Comparison of ENCODE assay signal across 35 mouse cellular contexts in the genomic region with DNA sequence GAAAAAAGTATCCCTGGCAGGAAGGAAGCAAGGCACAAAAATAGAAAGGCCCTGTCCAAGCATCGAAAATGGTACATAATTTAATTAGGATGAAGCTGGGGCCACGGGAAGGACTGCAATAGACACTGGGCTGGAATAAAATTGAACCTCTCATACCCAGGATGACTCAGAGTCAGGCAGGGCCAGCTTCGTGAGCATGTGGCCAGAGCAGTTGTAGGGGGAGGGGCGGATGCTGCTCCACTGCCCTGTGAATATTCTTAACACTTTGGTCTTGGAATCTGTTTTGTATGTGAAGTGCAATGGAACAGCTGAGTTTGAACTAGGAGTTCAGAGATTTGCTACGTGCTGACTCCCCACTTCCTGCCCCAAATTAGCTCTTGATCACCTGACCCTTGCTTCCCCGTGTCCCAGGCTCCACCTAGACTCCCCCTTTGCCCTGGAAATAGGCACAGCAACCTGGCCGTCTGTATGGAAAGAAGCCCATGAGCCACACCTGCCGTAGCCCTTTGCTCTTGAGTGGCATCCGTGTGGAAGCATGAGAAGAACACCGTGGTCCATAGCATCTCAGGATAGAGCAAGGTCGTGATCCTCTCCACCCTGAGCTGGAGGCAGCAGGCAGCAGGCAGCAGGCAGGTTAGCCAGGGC. TPM values are rescaled to one million over a fixed set of nuclear protein-coding genes. Genes with fewer than 3 reads are reported as not detected.
A peak's percentile ranks its signal among the peaks of the same experiment; 100 is the strongest.
DNase-seq lines count a peak whose midpoint lies in the region; ATAC-seq lines count a peak whose summit lies in the region.
"Had no signal": no experiment of that assay in that cellular context is flagged by ENCODE, and none has a peak within 500 bp of the region (broad histone marks: within the 10 kb centered on the region; RNA-seq: fewer than 3 reads in every experiment).

No protein-coding gene starts in this region.

- DNase-seq in cerebellum, postnatal 10 days, result peak; percentile 17 to 20
- peak; percentile 64 for DNase-seq in midbrain, embryonic 11.5 days (ENCODE audit: low spot score, missing footprints)
- no peak for DNase-seq in midbrain, embryonic 10.5 days (ENCODE audit: low spot score)
- peak; percentile 68 for DNase-seq in NIH3T3 (ENCODE audit: low read depth)
- DNase-seq in ovary, postnatal 36 days (ENCODE audit: low spot score), result no peak
- DNase-seq in testis, postnatal 14 days (ENCODE audit: low spot score), result no peak
- DNase-seq: adrenal gland, postnatal 10 days; cerebellum, adult 11 months; cerebellum, adult 9-10 months; gastrocnemius, adult 2 months; gastrocnemius, postnatal 36 days; heart, adult 2 months; kidney, adult 18-20 months; kidney, postnatal 36 days; left cerebral cortex, postnatal 4 days; right cerebral cortex, postnatal 25 days; thymus, postnatal 14 days had no signal

- peaks cover 5% of the 10 kb centered on the region; the same call in 1 of the 2 replicates for H3K4me1 ChIP-seq in midbrain, embryonic 11.5 days (ENCODE audit: control insufficient read depth, insufficient read depth, low read length)
- H3K4me1 ChIP-seq in midbrain, embryonic 10.5 days, result peaks cover 7% of the 10 kb centered on the region
- H3K4me1 ChIP-seq: embryonic facial prominence, embryonic 13.5 days; hindbrain, embryonic 15.5 days; kidney, embryonic 15.5 days; liver, embryonic 15.5 days; lung, embryonic 15.5 days; midbrain, embryonic 13.5 days; neural tube, embryonic 13.5 days; stomach, embryonic 15.5 days had no signal

- H3K27me3 ChIP-seq in midbrain, embryonic 11.5 days (ENCODE audit: control insufficient read depth, insufficient read depth, low read length), result no peaks in the 10 kb centered on the region
- H3K27me3 ChIP-seq in midbrain, embryonic 10.5 days (ENCODE audit: low read depth, poor library complexity, severe bottlenecking), result peaks cover 7% of the 10 kb centered on the region
- H3K27me3 ChIP-seq: hindbrain, embryonic 15.5 days; lung, embryonic 15.5 days; neural tube, embryonic 13.5 days; stomach, embryonic 15.5 days had no signal

- ATAC-seq in cerebellum, adult (ENCODE audit: insufficient number of reproducible peaks, low FRiP score, low TSS enrichment), result no peak
- no peak for ATAC-seq in midbrain, embryonic 11.5 days (ENCODE audit: low FRiP score)
- ATAC-seq: activated CD4-positive, CD25-positive, alpha-beta regulatory T cell, adult 4 months; forebrain, embryonic 16.5 days; inflammation-experienced regulatory T-cells, adult 6 months; midbrain, embryonic 13.5 days had no signal

- no peaks in the 10 kb centered on the region for H3K9me3 ChIP-seq in midbrain, embryonic 11.5 days (ENCODE audit: control insufficient read depth, low read length)
- H3K9me3 ChIP-seq in midbrain, embryonic 10.5 days (replicated peaks), result no peaks in the 10 kb centered on the region
- H3K9me3 ChIP-seq: embryonic facial prominence, embryonic 13.5 days; G1E; heart, embryonic 12.5 days; hindbrain, embryonic 15.5 days; kidney, embryonic 15.5 days; liver, embryonic 15.5 days; lung, embryonic 15.5 days; midbrain, embryonic 13.5 days; neural tube, embryonic 13.5 days; stomach, embryonic 15.5 days had no signal

- no peak overlapping the region for H3K9ac ChIP-seq in midbrain, embryonic 11.5 days (ENCODE audit: low read length)
- H3K9ac ChIP-seq: embryonic facial prominence, embryonic 13.5 days; heart, embryonic 12.5 days; hindbrain, embryonic 15.5 days; kidney, embryonic 15.5 days; liver, embryonic 15.5 days; lung, embryonic 15.5 days; midbrain, embryonic 13.5 days; neural tube, embryonic 13.5 days; stomach, embryonic 15.5 days had no signal

- no peak overlapping the region for H3K27ac ChIP-seq in midbrain, embryonic 11.5 days (ENCODE audit: low read depth, low read length)
- H3K27ac ChIP-seq in midbrain, embryonic 10.5 days (replicated peaks), result no peak overlapping the region
- H3K27ac ChIP-seq: embryonic facial prominence, embryonic 13.5 days; gastrocnemius, adult 2 months; heart, adult 2 months; hindbrain, embryonic 15.5 days; kidney, embryonic 15.5 days; liver, embryonic 15.5 days; lung, embryonic 15.5 days; midbrain, embryonic 13.5 days; neural tube, embryonic 13.5 days; stomach, embryonic 15.5 days had no signal

- no peak overlapping the region for H3K4me2 ChIP-seq in midbrain, embryonic 11.5 days
- H3K4me2 ChIP-seq: embryonic facial prominence, embryonic 13.5 days; heart, embryonic 12.5 days; hindbrain, embryonic 15.5 days; kidney, embryonic 15.5 days; liver, embryonic 15.5 days; lung, embryonic 15.5 days; midbrain, embryonic 13.5 days; neural tube, embryonic 13.5 days; stomach, embryonic 15.5 days had no signal

- H3K36me3 ChIP-seq in midbrain, embryonic 11.5 days (ENCODE audit: control insufficient read depth, insufficient read depth, low read length), result no peaks in the 10 kb centered on the region
- no peaks in the 10 kb centered on the region for H3K36me3 ChIP-seq in midbrain, embryonic 10.5 days
- H3K36me3 ChIP-seq: embryonic facial prominence, embryonic 13.5 days; G1E; heart, embryonic 12.5 days; hindbrain, embryonic 15.5 days; kidney, embryonic 15.5 days; liver, embryonic 15.5 days; lung, embryonic 15.5 days; midbrain, embryonic 13.5 days; neural tube, embryonic 13.5 days; stomach, embryonic 15.5 days had no signal

- WGBS in midbrain, embryonic 11.5 days, result 74% methylated on average over 11 of the region's 11 CpGs
- 81% methylated on average over 11 of the region's 11 CpGs for WGBS in midbrain, embryonic 10.5 days

- H3K4me3 ChIP-seq in midbrain, embryonic 11.5 days (ENCODE audit: low read depth, low read length), result no peak overlapping the region
- H3K4me3 ChIP-seq in midbrain, embryonic 10.5 days, result no peak overlapping the region
- H3K4me3 ChIP-seq: embryonic facial prominence, embryonic 13.5 days; gastrocnemius, adult 2 months; heart, adult 2 months; heart, embryonic 12.5 days; hindbrain, embryonic 15.5 days; kidney, embryonic 15.5 days; liver, embryonic 15.5 days; lung, embryonic 15.5 days; midbrain, embryonic 13.5 days; neural tube, embryonic 13.5 days; stomach, embryonic 15.5 days had no signal

RNA-seq across cellular contexts. Expression of a gene that starts 6.3 kb away (rescaled TPM):
- 0.12 TPM in 1 of 2 replicates, not detected in the other for polyA plus RNA-seq in midbrain, embryonic 11.5 days (2014; fragmentation: Nextera tagmentation; extraction: Ambion mirVana)
- 0.14 and 0.51 TPM in 2 replicates for polyA plus RNA-seq in midbrain, embryonic 10.5 days (2016; fragmentation: Nextera tagmentation; extraction: Ambion mirVana)
- polyA plus RNA-seq: liver, adult 2 months; liver, embryonic 15.5 days had no signal

RNA-seq across cellular contexts. Expression of a gene that starts 28.0 kb away (rescaled TPM):
- not detected in 2 replicates for polyA plus RNA-seq in midbrain, embryonic 11.5 days (2014; fragmentation: Nextera tagmentation; extraction: Ambion mirVana)
- polyA plus RNA-seq in midbrain, embryonic 10.5 days (2016; fragmentation: Nextera tagmentation; extraction: Ambion mirVana), result not detected in 2 replicates
- polyA plus RNA-seq: activated CD4-positive, CD25-positive, alpha-beta regulatory T cell, adult 4 months; embryonic facial prominence, embryonic 13.5 days; forebrain, embryonic 11.5 days; forebrain, embryonic 16.5 days; G1E; heart, adult 2 months; heart, embryonic 12.5 days; heart, postnatal 0 days; hindbrain, embryonic 15.5 days; inflammation-experienced regulatory T-cells, adult 6 months; kidney, embryonic 15.5 days; liver, adult 2 months; liver, embryonic 15.5 days; lung, embryonic 15.5 days; midbrain, embryonic 13.5 days; neural tube, embryonic 13.5 days; stomach, embryonic 15.5 days; urinary bladder, adult 2 months had no signal

RNA-seq across cellular contexts. Expression of a gene that starts 37.5 kb away (rescaled TPM):
- polyA plus RNA-seq in midbrain, embryonic 11.5 days (2014; fragmentation: Nextera tagmentation; extraction: Ambion mirVana), result 17.3 and 17.5 TPM in 2 replicates
- polyA plus RNA-seq in midbrain, embryonic 10.5 days (2016; fragmentation: Nextera tagmentation; extraction: Ambion mirVana), result 19.7 and 20.2 TPM in 2 replicates

Comparison
In these comparisons a context has a peak if more than half of its experiments do, and no peak if none do; other contexts are left out.
1. DNase-seq: peak in cerebellum, postnatal 10 days (2 of 2), midbrain, embryonic 11.5 days (single experiment) and NIH3T3 (single experiment); none in midbrain, embryonic 10.5 days (single experiment), ovary, postnatal 36 days (single experiment) and testis, postnatal 14 days (single experiment).